Mouse (Mus musculus) kidney, adult 2 months (tissue): Measurements from ENCODE around the gene 4921524J17Rik. TPM values are rescaled to one million over a fixed set of nuclear protein-coding genes. Genes with fewer than 3 reads are reported as not detected.

ENCODE experiments used
- DNase-seq: peaks from one replicate; pipeline ENCODE4 v3.0.0; 2021
- H3K27ac ChIP-seq: fragments of 200-500 bp; 2 replicates; pipeline ENCODE4 v1.5.1; 2012; ENCODE audit warnings: low read depth, low read length, control low read depth, inconsistent platforms; ENCODE audit not compliant: insufficient read depth
- H3K27me3 ChIP-seq: fragments of 200-500 bp; replicated peaks from 2 replicates; pipeline ENCODE4 v1.6.1; 2012; ENCODE audit warnings: mild to moderate bottlenecking, moderate library complexity, low read length, inconsistent platforms; ENCODE audit not compliant: control insufficient read depth, insufficient read depth
- H3K36me3 ChIP-seq: fragments of 200-500 bp; 2 replicates; pipeline ENCODE4 v1.6.1; 2012; ENCODE audit warnings: mild to moderate bottlenecking, moderate library complexity, low read length, inconsistent platforms; ENCODE audit not compliant: control insufficient read depth, insufficient read depth
- H3K4me1 ChIP-seq: fragments of 200-500 bp; 2 replicates; pipeline ENCODE4 v1.6.1; 2011; ENCODE audit warnings: low read length; ENCODE audit not compliant: control insufficient read depth, insufficient read depth
- H3K4me3 ChIP-seq: fragments of 200-500 bp; 2 replicates; pipeline ENCODE4 v1.5.1; 2011; ENCODE audit warnings: mild to moderate bottlenecking, low read depth, low read length, control low read depth; ENCODE audit not compliant: insufficient read depth
- CTCF ChIP-seq: fragments of 200-500 bp; conservative IDR thresholded peaks from 2 replicates; pipeline ENCODE4 v1.5.1; 2011; ENCODE audit warnings: low read depth, mild to moderate bottlenecking, control low read depth, low read length, moderate library complexity, mixed read lengths; ENCODE audit not compliant: insufficient read depth, insufficient read length
- POLR2A ChIP-seq: fragments of 200-500 bp; IDR thresholded peaks from one replicate; pipeline ENCODE4 v1.6.1; 2011; ENCODE audit warnings: low read depth, low read length, control low read depth
- WGBS: fragments of 180-500 bp; shearing (Covaris S2); methylation state at CpG from one replicate; pipeline ENCODE4 v1.1.7; 2018; 5-methylcytosine and 5-hydroxymethylcytosine counted together
- polyA plus RNA-seq: library from polyadenylated mRNA; depleted of rRNA; stranded (reverse); fragments of >200 nt; gene quantifications from 2 replicates; pipeline ENCODE4 v1.2.3, GENCODE M21; 2012

4921524J17Rik gene
- polyA plus RNA-seq, 1 experiment, result 6.9 TPM

GRCm38 (mm10) chr8:85444092-85444491 is 11.5 kb upstream of the 4921524J17Rik start:
- Histone ChIP-seq H3K27ac (no peak overlapping the region), H3K4me3 (no peak overlapping the region), H3K27me3 (no peaks in the 10 kb centered on the region), H3K36me3 (no peaks in the 10 kb centered on the region), H3K4me1 (no peaks in the 10 kb centered on the region)
- DNase-seq, result no peak
- TF ChIP-seq CTCF (no peak), POLR2A (no peak)

GRCm38 (mm10) chr8:85441564-85441963 is 8.9 kb upstream of the 4921524J17Rik start:
- 66% methylated on average over 5 of the region's 5 CpGs for WGBS
- H3K27ac ChIP-seq, result no peak overlapping the region
- H3K4me1 ChIP-seq, result no peaks in the 10 kb centered on the region
- H3K4me3 ChIP-seq, result no peak overlapping the region
- no peak for TF ChIP-seq CTCF
- TF ChIP-seq POLR2A, result no peak
- no peaks in the 10 kb centered on the region for H3K36me3 ChIP-seq
- H3K27me3 ChIP-seq, result no peaks in the 10 kb centered on the region
- DNase-seq, result peak; percentile 41

DNA sequence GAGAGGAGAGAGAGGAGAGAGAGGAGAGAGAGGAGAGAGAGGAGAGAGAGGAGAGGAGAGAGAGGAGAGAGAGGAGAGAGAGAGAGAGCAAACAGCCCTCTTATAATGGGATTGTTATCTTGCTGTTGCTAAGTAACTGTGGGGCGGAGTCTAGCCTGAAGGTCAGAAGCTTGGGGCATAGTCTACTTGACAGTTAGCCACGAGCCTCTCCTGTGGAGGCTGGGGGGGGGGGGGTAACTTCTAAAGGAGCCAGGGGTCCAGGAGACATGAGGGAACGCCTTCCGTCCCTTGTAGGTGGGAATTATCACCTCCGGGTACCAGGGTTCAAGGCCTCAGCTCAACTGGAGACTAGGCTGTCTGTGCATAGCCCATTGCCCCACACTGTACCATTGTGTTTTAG is 3.1 kb upstream of the 4921524J17Rik start:
- no peaks in the 10 kb centered on the region for H3K27me3 ChIP-seq
- peaks cover 9% of the 10 kb centered on the region; the same call in 1 of the 2 replicates for H3K4me1 ChIP-seq
- no peaks in the 10 kb centered on the region for H3K36me3 ChIP-seq
- H3K4me3 ChIP-seq, result no peak overlapping the region
- H3K27ac ChIP-seq, result peak overlapping the region; percentile 65; the same call in 1 of the 2 replicates
- TF ChIP-seq POLR2A (no peak), CTCF (no peak)
- DNase-seq, result peak; percentile 87
- 38% methylated on average over 5 of the region's 5 CpGs for WGBS

GRCm38 (mm10) chr8:85434817-85435216 is 2.2 kb upstream of the 4921524J17Rik start:
- 86% methylated on average over 12 of the region's 12 CpGs for WGBS
- Histone ChIP-seq H3K4me3 (no peak overlapping the region), H3K36me3 (no peaks in the 10 kb centered on the region), H3K27ac (no peak overlapping the region), H3K4me1 (peaks cover 10% of the 10 kb centered on the region; the same call in 1 of the 2 replicates), H3K27me3 (no peaks in the 10 kb centered on the region)
- no peak for TF ChIP-seq POLR2A
- TF ChIP-seq CTCF, result no peak
- no peak for DNase-seq

DNA sequence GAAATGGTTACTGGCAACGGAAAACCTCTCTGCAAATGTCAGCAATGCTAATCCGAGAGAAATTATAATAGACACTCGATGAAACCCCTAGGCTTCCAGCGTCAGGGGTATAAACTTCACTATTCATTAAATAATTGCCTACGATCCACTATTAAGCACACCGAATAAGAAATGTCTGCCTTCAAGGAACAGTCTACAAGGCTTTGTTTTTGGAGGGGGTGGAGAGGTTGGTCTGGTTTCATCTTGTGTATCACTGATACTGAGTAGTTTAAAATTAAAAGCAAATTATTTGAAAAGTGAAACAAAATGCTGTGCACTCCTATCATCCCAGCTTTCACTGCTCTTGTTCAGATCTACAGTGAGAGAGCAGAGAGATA is 372 bp upstream of the 4921524J17Rik start:
- WGBS, result under 1% methylated on average over 6 of the region's 6 CpGs
- no peak for TF ChIP-seq POLR2A
- H3K36me3 ChIP-seq, result no peaks in the 10 kb centered on the region
- no peaks in the 10 kb centered on the region for H3K27me3 ChIP-seq
- DNase-seq, result no peak
- peaks cover 14% of the 10 kb centered on the region; the same call in 1 of the 2 replicates for H3K4me1 ChIP-seq
- H3K4me3 ChIP-seq, result peak overlapping the region; percentile 98
- peak overlapping the region; percentile 52 for H3K27ac ChIP-seq

DNA sequence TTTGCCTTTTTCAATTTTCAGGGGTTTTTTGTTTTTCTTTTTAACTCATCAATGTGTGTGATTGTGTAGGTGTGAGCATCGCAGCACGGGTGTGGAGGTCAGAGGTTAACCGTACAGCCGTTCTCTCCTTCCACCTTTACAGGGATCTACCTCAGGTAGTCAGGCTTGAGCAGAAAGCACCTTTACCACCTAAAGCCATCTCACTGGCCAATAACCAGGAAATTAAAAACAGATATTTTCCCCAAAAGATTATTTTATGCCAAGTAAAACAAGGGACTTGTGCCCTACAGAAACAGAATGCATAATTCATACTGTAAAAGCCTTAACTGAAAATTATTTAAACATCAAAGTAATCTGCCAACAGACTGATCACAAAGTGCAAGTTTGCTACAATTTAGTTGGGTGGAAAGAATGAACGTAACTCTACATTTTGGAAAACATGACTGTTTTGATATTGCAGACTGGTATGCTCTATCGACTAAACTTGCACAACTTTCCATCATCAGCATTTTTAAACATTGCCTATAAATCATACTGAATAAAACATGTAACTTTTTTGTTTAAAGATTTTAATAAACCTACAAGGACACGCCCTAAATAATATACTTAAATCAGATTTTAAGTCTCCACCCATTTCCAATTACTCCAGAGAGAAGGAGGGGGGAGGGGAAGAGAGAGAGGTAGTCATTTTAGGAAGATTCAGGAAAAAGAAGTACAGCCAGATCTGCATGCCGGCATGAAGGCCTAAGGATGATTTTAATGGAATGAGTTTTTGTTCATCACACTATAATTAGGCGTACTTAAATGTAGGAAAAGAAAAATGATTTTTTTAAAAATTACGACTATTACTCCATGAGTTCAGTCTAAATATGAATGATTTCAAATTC is 1.1 kb downstream of the 4921524J17Rik start:
- Histone ChIP-seq H3K27ac (peak overlapping the region; percentile 77), H3K36me3 (no peaks in the 10 kb centered on the region), H3K4me1 (peaks cover 24% of the 10 kb centered on the region), H3K27me3 (no peaks in the 10 kb centered on the region), H3K4me3 (peak overlapping the region; percentile 98)
- peak; percentile 28 for DNase-seq
- TF ChIP-seq CTCF, result no peak
- no peak for TF ChIP-seq POLR2A
- 6% methylated on average over 10 of the region's 10 CpGs for WGBS

- peaks cover 27% of the 10 kb centered on the region for H3K4me1 ChIP-seq
- 0 out of 2 replicates have a peak overlapping the region, but pooled peaks have one; percentile 31 for H3K4me3 ChIP-seq
- no peaks in the 10 kb centered on the region for H3K36me3 ChIP-seq
- no peaks in the 10 kb centered on the region for H3K27me3 ChIP-seq
- 0 out of 2 replicates have a peak overlapping the region, but pooled peaks have one; percentile 16 for H3K27ac ChIP-seq
- DNase-seq, result peak; percentile 55
- TF ChIP-seq CTCF (no peak), POLR2A (no peak)
- 22% methylated on average over 3 of the region's 3 CpGs for WGBS
Observed at GRCm38 (mm10) chr8:85430801-85431200, 1.8 kb downstream of the 4921524J17Rik start.
